Mouse (Mus musculus): ENCODE results near the gene Sh3pxd2b.

The Sh3pxd2b gene

DNA sequence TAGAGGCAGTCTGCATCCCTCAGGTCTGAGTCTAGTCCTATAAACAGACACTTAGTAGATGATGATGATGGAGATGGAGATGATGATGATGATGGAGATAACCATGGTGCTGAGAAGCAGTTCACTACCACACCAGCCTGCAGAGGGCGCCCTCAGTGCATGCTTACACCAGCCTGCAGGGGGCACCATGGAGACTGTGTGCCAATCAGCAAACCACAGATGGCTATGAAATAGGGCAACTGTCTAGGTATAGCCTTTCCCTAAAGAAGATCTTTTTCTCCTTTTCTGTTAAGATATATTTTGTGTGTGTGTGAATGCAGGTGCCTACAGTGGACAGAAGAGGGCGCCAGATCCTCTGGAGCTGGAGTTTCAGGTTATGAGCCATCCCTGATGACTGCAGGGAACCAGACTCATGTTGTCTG, 4.8 kb upstream of the Sh3pxd2b start:
- peak; percentile 52 for DNase-seq

- no peak for DNase-seq
Measured at GRCm38 (mm10) chr11:32343350-32343749, 4.3 kb upstream of the Sh3pxd2b start.

- no peak for DNase-seq
Measured at GRCm38 (mm10) chr11:32345504-32346297, 1.9 kb upstream of the Sh3pxd2b start.

DNA sequence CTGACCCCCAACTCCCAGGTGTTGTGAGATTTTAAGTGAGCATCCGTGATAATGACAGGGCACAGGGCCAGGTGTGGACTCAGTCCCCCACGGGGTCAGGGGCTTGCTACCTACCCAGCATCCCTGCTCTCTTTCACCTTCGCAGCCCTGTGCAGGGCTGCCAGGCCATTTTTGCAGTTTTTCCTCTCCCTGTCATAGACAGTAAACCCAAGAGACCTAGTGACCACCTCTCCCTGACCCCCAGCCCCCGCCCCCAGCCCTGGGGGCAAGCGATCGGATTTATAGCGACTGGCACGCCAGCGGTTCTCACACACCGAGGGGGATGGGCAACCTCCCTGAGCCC, 385 bp upstream of the Sh3pxd2b start:
- no peak for DNase-seq

- DNase-seq: peak; percentile 29
Measured at GRCm38 (mm10) chr11:32348433-32349283, 1.0 kb downstream of the Sh3pxd2b start.

- DNase-seq: no peak
Measured at GRCm38 (mm10) chr11:32349284-32349953, 1.8 kb downstream of the Sh3pxd2b start.

GRCm38 (mm10) chr11:32352946-32353345, 5.3 kb downstream of the Sh3pxd2b start:
- DNase-seq: no peak

- DNase-seq: no peak
Measured at GRCm38 (mm10) chr11:32355377-32355776, 7.8 kb downstream of the Sh3pxd2b start.

- no peak for DNase-seq
Measured at GRCm38 (mm10) chr11:32357686-32358085, 10.1 kb downstream of the Sh3pxd2b start.

GRCm38 (mm10) chr11:32358399-32358798, 10.8 kb downstream of the Sh3pxd2b start:
- DNase-seq: no peak

DNA sequence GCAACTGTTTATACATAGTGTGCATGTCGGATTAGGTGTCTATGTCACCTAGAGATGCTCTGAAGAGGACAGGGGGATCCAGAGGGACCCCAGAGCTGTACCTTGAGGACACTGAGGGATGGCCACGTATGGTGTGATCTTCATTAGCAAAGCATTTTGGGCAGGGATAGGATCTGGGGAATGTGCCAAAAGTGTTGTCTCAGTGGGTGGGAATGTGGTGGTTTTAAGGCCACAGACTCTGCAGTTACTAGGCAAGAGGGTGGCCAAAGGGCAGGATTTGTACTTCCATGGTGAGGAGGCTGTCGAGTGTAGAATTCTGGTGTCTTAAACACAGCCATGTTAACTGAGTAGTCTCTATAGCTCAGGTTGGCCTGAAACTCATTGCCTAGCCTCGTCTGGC, 11.9 kb downstream of the Sh3pxd2b start:
- DNase-seq: no peak

- DNase-seq: no peak
Measured at GRCm38 (mm10) chr11:32361774-32362173, 14.2 kb downstream of the Sh3pxd2b start.

DNA sequence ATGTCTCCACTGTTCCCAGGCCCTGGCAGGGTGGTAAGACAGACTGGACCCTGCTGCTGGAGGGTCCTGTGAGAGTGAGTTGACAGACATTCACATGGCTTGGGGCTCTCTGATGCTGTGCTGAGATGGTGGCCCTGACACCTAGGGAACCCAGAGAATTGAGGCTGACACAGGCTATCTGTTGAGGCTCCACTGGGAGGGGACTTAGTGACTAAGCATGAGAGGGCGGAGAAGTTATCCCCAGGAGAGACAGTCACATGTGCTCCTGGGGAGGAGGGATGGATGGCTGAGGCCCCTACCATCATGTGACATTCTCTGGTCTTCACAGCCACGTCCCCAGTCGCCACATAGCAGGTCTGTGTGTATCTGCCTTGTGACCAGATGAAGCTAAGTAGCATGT, 15.6 kb downstream of the Sh3pxd2b start:
- no peak for DNase-seq

GRCm38 (mm10) chr11:32363610-32364220, 16.1 kb downstream of the Sh3pxd2b start:
- DNase-seq: no peak

GRCm38 (mm10) chr11:32364375-32364774, 16.8 kb downstream of the Sh3pxd2b start:
- no peak for DNase-seq

- DNase-seq: no peak
Measured at GRCm38 (mm10) chr11:32365498-32365897, 17.9 kb downstream of the Sh3pxd2b start.

DNA sequence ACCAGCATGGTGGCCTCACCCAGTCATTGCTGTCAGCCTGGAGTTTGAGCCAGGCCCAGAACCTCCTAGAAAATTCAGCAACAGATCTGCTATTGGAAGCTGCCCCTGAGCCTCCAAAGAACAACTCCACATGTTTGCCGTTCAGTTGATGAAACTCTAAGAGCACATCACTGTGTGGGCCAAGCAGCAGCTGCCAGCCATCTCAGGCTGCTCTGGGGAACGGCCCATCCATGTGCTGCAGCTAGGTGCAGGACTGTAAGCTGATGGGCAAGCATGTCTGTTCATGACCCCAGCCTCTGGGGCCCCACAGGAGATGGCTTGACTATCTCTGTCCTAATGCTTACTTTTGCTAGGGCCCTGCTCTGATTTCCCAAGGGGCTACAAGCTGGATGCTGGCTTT, 19.4 kb downstream of the Sh3pxd2b start:
- DNase-seq: no peak

DNA sequence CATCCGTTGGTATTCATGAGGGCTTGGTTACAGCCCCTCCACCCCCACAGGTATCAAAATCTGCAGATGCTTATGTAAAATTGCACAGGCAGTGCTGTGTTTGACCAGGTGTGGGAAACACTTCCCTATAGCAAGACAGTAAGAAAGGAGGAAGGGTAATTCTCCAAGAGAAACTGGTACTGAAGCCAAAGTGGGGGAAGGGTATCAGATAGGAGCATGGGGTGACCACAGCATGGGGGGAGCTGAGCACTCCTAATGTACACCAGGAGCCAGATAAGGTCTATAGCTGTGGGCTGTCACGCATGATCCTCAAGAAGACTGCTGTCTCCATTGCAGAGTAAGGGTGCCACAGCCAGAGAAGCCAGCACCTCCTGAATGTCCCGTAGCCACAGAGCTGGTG, 21.4 kb downstream of the Sh3pxd2b start:
- DNase-seq: no peak

GRCm38 (mm10) chr11:32370881-32371280, 23.3 kb downstream of the Sh3pxd2b start:
- no peak for DNase-seq

GRCm38 (mm10) chr11:32373266-32374026, 25.8 kb downstream of the Sh3pxd2b start:
- DNase-seq: no peak

GRCm38 (mm10) chr11:32374027-32374589, 26.5 kb downstream of the Sh3pxd2b start:
- DNase-seq: no peak

GRCm38 (mm10) chr11:32375104-32375535, 27.5 kb downstream of the Sh3pxd2b start:
- peak; percentile 32 for DNase-seq

All from embryo, embryonic 11 days (tissue).